Mouse (Mus musculus) spleen, adult 12 weeks (tissue): ENCODE measurements around the gene Tbc1d4.
"Not testable (repeated sequence)": the region's sequence is repeated elsewhere in the genome, so short reads cannot be mapped to it uniquely, and the experiment has no call there.

Source experiments
- DNase-seq: peaks from one replicate; pipeline ENCODE4 v3.0.0; 2022; ENCODE audit warnings: low spot score

Gene Tbc1d4

GRCm38 (mm10) chr14:101595301-101596080 lies 13.5 kb downstream of the Tbc1d4 start:
- DNase-seq: no peak

- DNase-seq: no peak
These were observed 15.0 kb downstream of the Tbc1d4 start for GRCm38 (mm10) chr14:101594001-101594400.

GRCm38 (mm10) chr14:101593340-101593739 lies 15.7 kb downstream of the Tbc1d4 start:
- DNase-seq: no peak

GRCm38 (mm10) chr14:101591101-101591500 lies 17.9 kb downstream of the Tbc1d4 start:
- no peak for DNase-seq

GRCm38 (mm10) chr14:101588209-101588991 lies 20.6 kb downstream of the Tbc1d4 start:
- not testable (repeated sequence) for DNase-seq

GRCm38 (mm10) chr14:101587366-101588040 lies 21.5 kb downstream of the Tbc1d4 start:
- DNase-seq: not testable (repeated sequence)

GRCm38 (mm10) chr14:101586096-101586495 lies 22.9 kb downstream of the Tbc1d4 start:
- no peak for DNase-seq

- DNase-seq: no peak
These were observed 33.3 kb downstream of the Tbc1d4 start for GRCm38 (mm10) chr14:101575651-101576050.

GRCm38 (mm10) chr14:101574536-101574935 lies 34.5 kb downstream of the Tbc1d4 start:
- no peak for DNase-seq

- DNase-seq: no peak
These were observed 35.8 kb downstream of the Tbc1d4 start for GRCm38 (mm10) chr14:101573107-101573614.

- no peak for DNase-seq
These were observed 40.2 kb downstream of the Tbc1d4 start for GRCm38 (mm10) chr14:101568828-101569227.

- DNase-seq: no peak
These were observed 42.3 kb downstream of the Tbc1d4 start for GRCm38 (mm10) chr14:101566717-101567116.

- DNase-seq: no peak
These were observed 43.3 kb downstream of the Tbc1d4 start for GRCm38 (mm10) chr14:101565661-101566060.

GRCm38 (mm10) chr14:101561251-101561701 lies 47.7 kb downstream of the Tbc1d4 start:
- no peak for DNase-seq

- no peak for DNase-seq
These were observed 49.5 kb downstream of the Tbc1d4 start for GRCm38 (mm10) chr14:101559446-101559845.

GRCm38 (mm10) chr14:101548885-101549573 lies 60.0 kb downstream of the Tbc1d4 start:
- no peak for DNase-seq

- DNase-seq: no peak
These were observed 67.1 kb downstream of the Tbc1d4 start for GRCm38 (mm10) chr14:101541863-101542262.

GRCm38 (mm10) chr14:101541141-101541540 lies 67.8 kb downstream of the Tbc1d4 start:
- DNase-seq: no peak

- DNase-seq: no peak
These were observed 68.5 kb downstream of the Tbc1d4 start for GRCm38 (mm10) chr14:101540466-101540865.

- DNase-seq: no peak
These were observed 71.1 kb downstream of the Tbc1d4 start for GRCm38 (mm10) chr14:101537906-101538305.

GRCm38 (mm10) chr14:101537413-101537812 lies 71.6 kb downstream of the Tbc1d4 start:
- no peak for DNase-seq
